Mouse (Mus musculus) heart, adult 18-20 months (tissue): ENCODE data around the gene Olfr1089. TPM values are rescaled to one million over a fixed set of nuclear protein-coding genes. Genes with fewer than 3 reads are reported as not detected.

Experiments used
- DNase-seq, 2 experiments: peaks; one replicate each; pipeline ENCODE4 v3.0.0; 2021 to 2022; ENCODE audit warnings: mixed read lengths in 1 of 2
- long read RNA-seq, 2 experiments: library from polyadenylated mRNA; stranded (forward); transcript quantifications; one replicate each; pipeline ENCODE4 v2.0.0; 2021
- total RNA-seq, 2 experiments: library from RNA; stranded (reverse); gene quantifications; 2 replicates each; pipeline ENCODE4 v1.2.3; 2021

Olfr1089 gene
- total RNA-seq, result not detected
- long read RNA-seq, experiment 1, result 0 reads
- long read RNA-seq, experiment 2, result 0 reads

DNA sequence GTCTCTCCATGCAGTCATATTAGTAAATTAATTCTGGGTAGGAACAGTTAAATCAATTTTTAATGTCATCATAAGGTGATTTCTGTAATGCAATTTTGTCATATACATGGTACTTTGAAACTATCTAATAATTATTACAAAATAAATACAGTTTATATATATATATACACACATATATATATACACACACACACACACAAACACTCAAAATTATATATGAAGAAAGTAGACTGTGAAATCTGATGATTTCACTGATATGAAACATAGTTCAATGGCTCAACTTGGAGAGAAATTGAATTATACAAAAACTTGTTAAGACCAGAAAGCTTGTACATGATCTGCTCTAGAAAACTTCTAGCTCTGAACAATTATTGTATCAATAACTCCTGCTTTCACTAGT lies at the start of gene Olfr1089:
Gene Olfr1089 (minus strand): TSS at position 101 of the 400 bp plus-strand sequence.
- DNase-seq, result no peak

DNA sequence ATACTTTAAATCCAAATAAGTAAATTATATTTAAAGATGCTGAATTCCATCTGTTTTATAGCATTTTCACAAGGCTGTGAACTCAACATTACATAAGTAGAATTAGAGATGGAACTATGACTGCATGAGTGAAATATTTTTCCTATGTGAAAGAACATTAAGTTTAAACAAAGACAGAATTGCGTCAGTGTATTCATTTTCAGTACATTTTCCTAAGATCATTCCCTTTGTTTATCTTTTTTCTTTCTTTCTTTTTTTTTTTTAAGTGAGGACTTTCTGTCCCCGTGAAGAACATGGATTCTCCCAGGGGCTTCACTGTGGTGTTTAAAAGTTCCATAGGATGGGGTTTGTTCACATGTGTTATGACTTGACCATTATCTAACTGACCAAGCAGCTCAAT lies 48.7 kb upstream of the Olfr1089 start, which contains the start of gene Olfr1093:
Gene Olfr1093 (plus strand): TSS at position 301 of the 400 bp plus-strand sequence.
- no peak for DNase-seq

DNA sequence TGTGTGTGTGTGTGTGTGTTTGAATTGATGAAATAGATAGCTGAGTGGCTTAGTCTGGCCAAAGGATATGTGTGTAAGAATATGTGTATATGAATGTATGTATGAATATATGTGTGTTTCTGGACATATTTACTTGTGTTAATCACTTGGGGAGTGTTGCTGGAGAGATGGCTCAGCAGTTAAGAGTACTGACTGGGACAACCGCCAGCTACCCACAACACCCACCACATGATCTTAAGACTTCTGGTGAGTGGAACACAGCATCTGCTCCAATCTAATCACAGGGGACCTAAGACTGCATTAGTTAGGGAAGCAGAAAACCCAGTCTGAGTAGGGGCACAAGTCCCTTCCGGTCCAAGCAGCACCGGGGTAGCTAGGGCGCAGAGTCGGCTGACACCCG lies 27.5 kb upstream of the Olfr1089 start:
- no peak for DNase-seq

DNA sequence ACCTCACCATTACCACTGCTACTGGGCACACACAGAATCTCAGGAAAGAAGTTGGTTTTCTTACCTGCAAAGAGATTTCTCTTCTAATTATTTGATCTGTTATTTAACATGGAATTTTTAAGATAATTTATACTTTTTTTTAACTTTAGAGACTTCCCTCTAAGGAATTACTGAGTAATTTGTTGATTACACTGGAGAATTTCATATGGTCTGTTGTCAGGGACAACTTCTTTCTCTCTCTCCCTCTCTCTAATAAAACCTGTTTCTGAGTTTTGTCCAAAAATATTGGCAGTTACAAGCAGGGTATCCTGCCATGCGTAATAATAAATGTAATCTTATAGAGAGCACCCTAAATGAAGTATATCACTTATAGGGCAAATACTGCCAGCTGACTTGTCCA lies 25.4 kb upstream of the Olfr1089 start, which contains the start of gene Olfr1090:
Gene Olfr1090 (minus strand): TSS at position 101 of the 400 bp plus-strand sequence.
- no peak for DNase-seq

DNA sequence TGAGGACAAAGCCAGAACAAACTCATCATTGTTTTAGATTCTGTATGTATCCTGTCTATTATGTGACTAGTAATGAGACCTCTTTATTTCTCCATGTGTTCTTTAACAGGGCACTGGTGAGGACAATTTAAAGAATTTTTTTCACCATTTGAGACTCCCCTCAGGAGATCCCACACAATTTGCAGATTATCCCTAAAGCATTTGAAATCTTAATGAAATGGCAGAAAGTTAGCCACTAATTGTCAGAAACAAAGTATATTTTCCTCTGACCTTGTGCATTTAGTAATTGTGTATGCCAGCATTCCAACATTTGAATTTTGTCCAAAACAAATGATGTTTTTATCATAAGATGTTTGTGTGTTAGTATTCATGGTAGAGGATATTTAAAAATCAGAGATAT lies 35.2 kb downstream of the Olfr1089 start, which contains the start of gene Olfr1087:
Gene Olfr1087 (minus strand): TSS at position 101 of the 400 bp plus-strand sequence.
- DNase-seq, result no peak

Other genes with a start within 250 kb of the Olfr1089 start
- not detected for gene Olfr228, start 246.3 kb downstream of the Olfr1089 start, total RNA-seq
- gene Olfr1076, start 225.2 kb downstream of the Olfr1089 start, total RNA-seq, result not detected
- not detected for gene Olfr1079, start 191.2 kb downstream of the Olfr1089 start, total RNA-seq
- not detected for gene Olfr1080, start 175.5 kb downstream of the Olfr1089 start, total RNA-seq
- gene Olfr1082, start 134.7 kb downstream of the Olfr1089 start, total RNA-seq, result not detected
- not detected for gene Olfr1084, start 94.0 kb downstream of the Olfr1089 start, total RNA-seq
- not detected for gene Olfr1085, start 71.7 kb downstream of the Olfr1089 start, total RNA-seq
- gene Olfr1086, start 53.6 kb downstream of the Olfr1089 start, total RNA-seq, result not detected
- not detected for gene Olfr1087, start 35.3 kb downstream of the Olfr1089 start, total RNA-seq
- gene Olfr1090, start 25.3 kb upstream of the Olfr1089 start, total RNA-seq, result not detected
- not detected for gene Olfr1093, start 48.8 kb upstream of the Olfr1089 start, total RNA-seq
- not detected for gene Olfr141, start 76.3 kb upstream of the Olfr1089 start, total RNA-seq
- not detected for gene Olfr1094, start 91.0 kb upstream of the Olfr1089 start, total RNA-seq
- gene Olfr1095, start 118.0 kb upstream of the Olfr1089 start, total RNA-seq, result not detected
- gene Gm13723, start 141.1 kb upstream of the Olfr1089 start, total RNA-seq, result not detected
- not detected for gene Olfr1097, start 158.5 kb upstream of the Olfr1089 start, total RNA-seq
- gene Olfr1098, start 190.8 kb upstream of the Olfr1089 start, total RNA-seq, result not detected
- not detected for gene Olfr1099, start 227.0 kb upstream of the Olfr1089 start, total RNA-seq
- not detected for gene Olfr1100, start 246.3 kb upstream of the Olfr1089 start, total RNA-seq